Mouse (Mus musculus): Measurements from ENCODE around the gene U90926. TPM values are rescaled to one million over a fixed set of nuclear protein-coding genes. Genes with fewer than 3 reads are reported as not detected.

The U90926 gene
- polyA plus RNA-seq (2014; fragmentation: Nextera tagmentation; extraction: Ambion mirVana), result not detected in 2 replicates

GRCm38 (mm10) chr5:92215308-92215707 is at the start of gene U90926:
Gene U90926, minus strand, starts transcription at chr5:92215408.
- H3K27me3 ChIP-seq (replicated peaks; ENCODE audit: control insufficient read depth, insufficient read depth, low read length), result no peaks in the 10 kb centered on the region
- H3K4me2 ChIP-seq (ENCODE audit: low read depth, low read length), result no peak within 1 kb of the TSS
- H3K4me3 ChIP-seq (ENCODE audit: low read depth, low read length), result no peak within 1 kb of the TSS
- ATAC-seq (ENCODE audit: low read depth) (no peak), DNase-seq (ENCODE audit: low spot score) (no peak)
- H3K9ac ChIP-seq (ENCODE audit: low read depth, low read length), result no peak within 1 kb of the TSS
- H3K36me3 ChIP-seq (ENCODE audit: control insufficient read depth, insufficient read depth, low read length), result no peaks in the 10 kb centered on the region
- 83% methylated on average over 4 of the region's 4 CpGs for WGBS
- no peaks in the 10 kb centered on the region for H3K9me3 ChIP-seq (ENCODE audit: control insufficient read depth, low read length)
- H3K4me1 ChIP-seq (ENCODE audit: control insufficient read depth, insufficient read depth, low read length), result no peaks in the 10 kb centered on the region
- H3K27ac ChIP-seq (replicated peaks; ENCODE audit: low read depth, low read length), result no peak within 1 kb of the TSS

GRCm38 (mm10) chr5:92263761-92264359 is 48.7 kb upstream of the U90926 start:
- H3K27ac ChIP-seq (replicated peaks; ENCODE audit: low read depth, low read length), result no peak overlapping the region
- 28% methylated on average over 4 of the region's 4 CpGs for WGBS
- H3K36me3 ChIP-seq (ENCODE audit: control insufficient read depth, insufficient read depth, low read length), result no peaks in the 10 kb centered on the region
- peak; percentile 68 for DNase-seq (ENCODE audit: low spot score)
- no peak overlapping the region for H3K4me3 ChIP-seq (ENCODE audit: low read depth, low read length)
- peaks cover 5% of the 10 kb centered on the region; the same call in 1 of the 2 replicates for H3K4me1 ChIP-seq (ENCODE audit: control insufficient read depth, insufficient read depth, low read length)
- H3K9ac ChIP-seq (ENCODE audit: low read depth, low read length), result no peak overlapping the region
- no peak overlapping the region for H3K4me2 ChIP-seq (ENCODE audit: low read depth, low read length)
- no peaks in the 10 kb centered on the region for H3K9me3 ChIP-seq (ENCODE audit: control insufficient read depth, low read length)
- peak; percentile 72; the same call in 1 of the 2 replicates for ATAC-seq (ENCODE audit: low read depth)
- no peaks in the 10 kb centered on the region for H3K27me3 ChIP-seq (replicated peaks; ENCODE audit: control insufficient read depth, insufficient read depth, low read length)

DNA sequence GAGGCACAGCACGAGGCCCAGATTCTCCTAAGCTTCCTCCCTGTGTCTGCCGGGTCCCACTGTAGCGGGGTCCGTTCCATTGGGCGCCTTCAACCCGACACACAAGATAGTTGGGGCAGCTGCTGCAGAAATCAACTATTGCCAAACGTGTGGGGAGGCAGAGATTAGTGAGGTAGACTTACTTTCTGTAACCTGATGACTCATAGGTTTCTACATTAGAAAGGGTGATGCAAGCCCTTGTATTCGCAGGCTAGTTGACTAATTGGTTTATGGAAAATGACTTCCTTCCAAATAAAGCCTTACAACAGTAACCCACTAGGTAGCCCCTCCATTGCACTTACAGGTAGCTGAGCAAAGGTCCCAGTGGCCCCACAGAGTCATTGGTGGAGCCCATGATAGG is 47.4 kb upstream of the U90926 start:
- Histone ChIP-seq H3K9me3 (ENCODE audit: control insufficient read depth, low read length) (no peaks in the 10 kb centered on the region), H3K27me3 (replicated peaks; ENCODE audit: control insufficient read depth, insufficient read depth, low read length) (no peaks in the 10 kb centered on the region), H3K27ac (replicated peaks; ENCODE audit: low read depth, low read length) (no peak overlapping the region), H3K36me3 (ENCODE audit: control insufficient read depth, insufficient read depth, low read length) (no peaks in the 10 kb centered on the region), H3K4me3 (ENCODE audit: low read depth, low read length) (no peak overlapping the region), H3K9ac (ENCODE audit: low read depth, low read length) (no peak overlapping the region), H3K4me1 (ENCODE audit: control insufficient read depth, insufficient read depth, low read length) (peaks cover 5% of the 10 kb centered on the region; the same call in 1 of the 2 replicates), H3K4me2 (ENCODE audit: low read depth, low read length) (no peak overlapping the region)
- 84% methylated on average over 8 of the region's 8 CpGs for WGBS
- ATAC-seq (ENCODE audit: low read depth), result no peak
- no peak for DNase-seq (ENCODE audit: low spot score)

GRCm38 (mm10) chr5:92256218-92256617 is 41.0 kb upstream of the U90926 start, which contains the start of gene Ppef2:
Gene Ppef2, minus strand, starts transcription at chr5:92256278.
- H3K4me1 ChIP-seq (ENCODE audit: control insufficient read depth, insufficient read depth, low read length), result no peaks in the 10 kb centered on the region
- no peak for ATAC-seq (ENCODE audit: low read depth)
- no peak within 1 kb of the TSS for H3K9ac ChIP-seq (ENCODE audit: low read depth, low read length)
- DNase-seq (ENCODE audit: low spot score), result no peak
- no peaks in the 10 kb centered on the region for H3K9me3 ChIP-seq (ENCODE audit: control insufficient read depth, low read length)
- 5% methylated on average over 5 of the region's 6 CpGs for WGBS
- no peaks in the 10 kb centered on the region for H3K36me3 ChIP-seq (ENCODE audit: control insufficient read depth, insufficient read depth, low read length)
- H3K27ac ChIP-seq (replicated peaks; ENCODE audit: low read depth, low read length), result no peak within 1 kb of the TSS
- no peaks in the 10 kb centered on the region for H3K27me3 ChIP-seq (replicated peaks; ENCODE audit: control insufficient read depth, insufficient read depth, low read length)
- no peak within 1 kb of the TSS for H3K4me2 ChIP-seq (ENCODE audit: low read depth, low read length)
- no peak within 1 kb of the TSS for H3K4me3 ChIP-seq (ENCODE audit: low read depth, low read length)

DNA sequence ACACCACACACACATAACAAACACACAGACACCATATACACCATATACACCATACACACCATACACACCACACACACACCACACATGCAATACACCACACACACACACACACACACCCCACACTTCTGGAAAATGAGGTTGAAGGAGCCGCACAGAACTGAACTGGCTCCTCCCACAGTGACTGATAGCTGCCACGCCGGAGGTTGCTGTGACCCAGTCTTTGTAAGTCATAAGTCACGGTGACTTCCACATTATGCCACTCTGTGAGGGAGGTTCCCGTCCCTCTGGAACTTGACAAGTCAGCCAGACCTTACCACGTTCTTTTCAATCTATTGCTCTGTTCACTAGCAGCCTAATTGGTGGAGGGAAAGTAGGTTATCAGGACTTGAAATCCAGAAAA is 39.3 kb upstream of the U90926 start:
- Histone ChIP-seq H3K4me3 (ENCODE audit: low read depth, low read length) (no peak overlapping the region), H3K9me3 (ENCODE audit: control insufficient read depth, low read length) (0 out of 2 replicates have a peak, but pooled peaks cover 9% of the 10 kb centered on the region), H3K4me2 (ENCODE audit: low read depth, low read length) (no peak overlapping the region), H3K27me3 (replicated peaks; ENCODE audit: control insufficient read depth, insufficient read depth, low read length) (no peaks in the 10 kb centered on the region), H3K27ac (replicated peaks; ENCODE audit: low read depth, low read length) (no peak overlapping the region), H3K36me3 (ENCODE audit: control insufficient read depth, insufficient read depth, low read length) (no peaks in the 10 kb centered on the region), H3K4me1 (ENCODE audit: control insufficient read depth, insufficient read depth, low read length) (no peaks in the 10 kb centered on the region), H3K9ac (ENCODE audit: low read depth, low read length) (no peak overlapping the region)
- ATAC-seq (ENCODE audit: low read depth) (no peak), DNase-seq (ENCODE audit: low spot score) (no peak)
- 73% methylated on average over 6 of the region's 6 CpGs for WGBS

DNA sequence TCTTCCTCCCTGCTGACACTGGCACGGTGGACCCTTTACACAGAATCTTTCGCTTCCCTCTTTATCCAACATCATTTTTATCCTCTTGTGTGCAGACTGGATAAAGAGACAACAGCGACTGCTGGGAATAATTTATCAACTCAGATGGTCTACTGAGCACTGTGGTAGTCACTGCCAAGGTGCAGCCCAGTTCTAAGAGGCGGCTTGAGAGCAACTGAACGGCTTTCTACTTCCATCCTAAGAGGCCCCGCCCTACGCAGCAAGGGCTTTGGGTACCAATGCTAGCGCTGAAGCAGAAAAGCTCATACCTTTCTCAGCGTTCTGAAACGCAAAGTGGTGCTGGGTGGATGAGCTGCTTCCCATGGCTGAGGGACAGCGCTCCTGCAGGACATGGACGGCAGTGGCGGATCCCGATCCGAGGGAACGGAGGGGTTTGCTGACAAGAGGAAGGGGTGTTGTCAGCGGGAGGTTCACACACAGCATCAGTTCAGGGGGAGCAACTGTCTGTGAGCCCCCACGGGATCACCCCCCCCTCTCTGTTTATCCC is 37.7 kb upstream of the U90926 start:
- 18% methylated on average over 18 of the region's 18 CpGs for WGBS
- peak; percentile 31 for DNase-seq (ENCODE audit: low spot score)
- Histone ChIP-seq H3K27me3 (replicated peaks; ENCODE audit: control insufficient read depth, insufficient read depth, low read length) (no peaks in the 10 kb centered on the region), H3K36me3 (ENCODE audit: control insufficient read depth, insufficient read depth, low read length) (no peaks in the 10 kb centered on the region), H3K4me3 (ENCODE audit: low read depth, low read length) (no peak overlapping the region), H3K4me1 (ENCODE audit: control insufficient read depth, insufficient read depth, low read length) (no peaks in the 10 kb centered on the region), H3K27ac (replicated peaks; ENCODE audit: low read depth, low read length) (no peak overlapping the region), H3K9ac (ENCODE audit: low read depth, low read length) (no peak overlapping the region), H3K9me3 (ENCODE audit: control insufficient read depth, low read length) (0 out of 2 replicates have a peak, but pooled peaks cover 13% of the 10 kb centered on the region), H3K4me2 (ENCODE audit: low read depth, low read length) (0 out of 2 replicates have a peak overlapping the region, but pooled peaks have one; percentile 21)
- ATAC-seq (ENCODE audit: low read depth), result peak; percentile 30; the same call in 1 of the 2 replicates

DNA sequence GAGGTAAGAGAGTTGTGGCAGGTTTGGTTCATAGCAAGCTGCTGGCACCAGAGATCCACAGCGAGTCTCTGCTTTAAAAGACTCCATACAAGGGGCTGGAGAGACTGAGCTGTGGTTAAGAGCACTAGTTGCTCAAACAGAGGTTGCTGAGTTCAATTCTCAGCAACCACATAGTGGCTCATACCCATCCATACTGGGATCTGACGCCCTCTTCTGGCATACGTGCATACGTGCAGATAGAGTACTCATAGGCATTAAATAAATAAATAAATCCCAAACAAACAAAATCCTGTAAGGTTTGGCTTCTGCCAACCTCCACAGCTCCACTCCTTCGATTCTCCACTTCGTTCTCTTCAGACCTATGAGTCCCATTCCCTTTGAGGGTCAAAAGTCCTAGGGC is 36.8 kb upstream of the U90926 start:
- ATAC-seq (ENCODE audit: low read depth), result no peak
- 94% methylated on average over 6 of the region's 6 CpGs for WGBS
- no peak for DNase-seq (ENCODE audit: low spot score)
- Histone ChIP-seq H3K4me3 (ENCODE audit: low read depth, low read length) (no peak overlapping the region), H3K27ac (replicated peaks; ENCODE audit: low read depth, low read length) (no peak overlapping the region), H3K9ac (ENCODE audit: low read depth, low read length) (no peak overlapping the region), H3K36me3 (ENCODE audit: control insufficient read depth, insufficient read depth, low read length) (no peaks in the 10 kb centered on the region), H3K27me3 (replicated peaks; ENCODE audit: control insufficient read depth, insufficient read depth, low read length) (no peaks in the 10 kb centered on the region), H3K4me2 (ENCODE audit: low read depth, low read length) (no peak overlapping the region), H3K9me3 (ENCODE audit: control insufficient read depth, low read length) (0 out of 2 replicates have a peak, but pooled peaks cover 13% of the 10 kb centered on the region), H3K4me1 (ENCODE audit: control insufficient read depth, insufficient read depth, low read length) (no peaks in the 10 kb centered on the region)

- H3K4me3 ChIP-seq (ENCODE audit: low read depth, low read length), result no peak overlapping the region
- WGBS, result 80% methylated on average over 11 of the region's 11 CpGs
- no peaks in the 10 kb centered on the region for H3K36me3 ChIP-seq (ENCODE audit: control insufficient read depth, insufficient read depth, low read length)
- DNase-seq (ENCODE audit: low spot score), result no peak
- ATAC-seq (ENCODE audit: low read depth), result no peak
- no peak overlapping the region for H3K4me2 ChIP-seq (ENCODE audit: low read depth, low read length)
- 0 out of 2 replicates have a peak, but pooled peaks cover 13% of the 10 kb centered on the region for H3K9me3 ChIP-seq (ENCODE audit: control insufficient read depth, low read length)
- no peak overlapping the region for H3K27ac ChIP-seq (replicated peaks; ENCODE audit: low read depth, low read length)
- no peak overlapping the region for H3K9ac ChIP-seq (ENCODE audit: low read depth, low read length)
- H3K4me1 ChIP-seq (ENCODE audit: control insufficient read depth, insufficient read depth, low read length), result no peaks in the 10 kb centered on the region
- H3K27me3 ChIP-seq (replicated peaks; ENCODE audit: control insufficient read depth, insufficient read depth, low read length), result no peaks in the 10 kb centered on the region
Measured at GRCm38 (mm10) chr5:92248614-92249013, 33.4 kb upstream of the U90926 start.

GRCm38 (mm10) chr5:92245483-92245882 is 30.3 kb upstream of the U90926 start:
- ATAC-seq (ENCODE audit: low read depth), result no peak
- 86% methylated on average over 9 of the region's 9 CpGs for WGBS
- no peak for DNase-seq (ENCODE audit: low spot score)

More at GRCm38 (mm10) chr5:92245483-92245882, 30.3 kb upstream of the U90926 start:
- no peak overlapping the region for H3K4me2 ChIP-seq (ENCODE audit: low read depth, low read length)
- H3K27ac ChIP-seq (replicated peaks; ENCODE audit: low read depth, low read length), result no peak overlapping the region
- H3K4me3 ChIP-seq (ENCODE audit: low read depth, low read length), result no peak overlapping the region
- 0 out of 2 replicates have a peak, but pooled peaks cover 13% of the 10 kb centered on the region for H3K9me3 ChIP-seq (ENCODE audit: control insufficient read depth, low read length)
- H3K4me1 ChIP-seq (ENCODE audit: control insufficient read depth, insufficient read depth, low read length), result no peaks in the 10 kb centered on the region
- H3K9ac ChIP-seq (ENCODE audit: low read depth, low read length), result no peak overlapping the region
- no peaks in the 10 kb centered on the region for H3K36me3 ChIP-seq (ENCODE audit: control insufficient read depth, insufficient read depth, low read length)
- no peaks in the 10 kb centered on the region for H3K27me3 ChIP-seq (replicated peaks; ENCODE audit: control insufficient read depth, insufficient read depth, low read length)

All from embryonic facial prominence, embryonic 14.5 days (tissue).